Mouse (Mus musculus) heart, adult 2 months (tissue): Measurements from ENCODE around the gene Gm10282. TPM values are rescaled to one million over a fixed set of nuclear protein-coding genes. Genes with fewer than 3 reads are reported as not detected.

ENCODE experiments used
- DNase-seq, 2 experiments: peaks; one replicate each; pipeline ENCODE4 v3.0.0; 2021
- H3K27ac ChIP-seq: fragments of 200-600 bp; 2 replicates; pipeline ENCODE4 v1.8.1; 2022
- H3K27me3 ChIP-seq: fragments of 200-500 bp; 2 replicates; pipeline ENCODE4 v1.6.1; 2012; ENCODE audit warnings: mild to moderate bottlenecking, low read length, inconsistent platforms, mixed read lengths; ENCODE audit not compliant: control insufficient read depth, insufficient read depth
- H3K36me3 ChIP-seq: fragments of 200-500 bp; 2 replicates; pipeline ENCODE4 v1.6.1; 2012; ENCODE audit warnings: low read length, inconsistent platforms; ENCODE audit not compliant: control insufficient read depth, insufficient read depth
- H3K4me1 ChIP-seq: fragments of 200-500 bp; 2 replicates; pipeline ENCODE4 v1.6.1; 2011; ENCODE audit warnings: low read length; ENCODE audit not compliant: control insufficient read depth, insufficient read depth
- H3K4me3 ChIP-seq: fragments of 200-600 bp; 2 replicates; pipeline ENCODE4 v1.8.1; 2022
- H3K79me2 ChIP-seq: fragments of 200-500 bp; replicated peaks from 2 replicates; pipeline ENCODE4 v1.6.1; 2012; ENCODE audit warnings: mild to moderate bottlenecking, inconsistent platforms, low read length, moderate library complexity, mixed read lengths; ENCODE audit not compliant: control insufficient read depth, insufficient read depth
- H3K9ac ChIP-seq: fragments of 200-500 bp; 2 replicates; pipeline ENCODE4 v1.6.1; 2012; ENCODE audit warnings: low read depth, mild to moderate bottlenecking, control low read depth, inconsistent platforms, low read length, mixed read lengths
- CTCF ChIP-seq: fragments of 200-600 bp; IDR thresholded peaks from 2 replicates; pipeline ENCODE4 v1.8.1; 2022; ENCODE audit warnings: antibody characterized with exemption, mild to moderate bottlenecking, moderate library complexity
- EP300 ChIP-seq: fragments of 200-500 bp; IDR thresholded peaks from 2 replicates; pipeline ENCODE4 v1.6.1; 2011; ENCODE audit warnings: low read depth, low read length, control low read depth; ENCODE audit not compliant: insufficient read depth
- POLR2A ChIP-seq: fragments of 200-500 bp; IDR thresholded peaks from 2 replicates; pipeline ENCODE4 v1.6.1; 2011; ENCODE audit warnings: mild to moderate bottlenecking, low read depth, low read length, control low read depth; ENCODE audit not compliant: insufficient read depth
- WGBS: fragments of 180-500 bp; shearing (Covaris S2); methylation state at CpG from one replicate; pipeline ENCODE4 v1.1.7; 2018; 5-methylcytosine and 5-hydroxymethylcytosine counted together
- intact Hi-C: fragments of 180-260 bp; cut with DNase I; formaldehyde crosslinking; loops from one replicate; pipeline ENCODE4 v1.15.1; 2025
- polyA plus RNA-seq: library from polyadenylated mRNA; depleted of rRNA; stranded (reverse); fragments of >200 nt; gene quantifications from 2 replicates; pipeline ENCODE4 v1.2.3, GENCODE M21; 2012
- total RNA-seq, 2 experiments: library from RNA; stranded (reverse); gene quantifications; 2 replicates each; pipeline ENCODE4 v1.2.3; 2021

The Gm10282 gene
- total and polyA plus RNA-seq, 3 experiments: 2.9 to 8.5 (median 6.7) TPM

- 16% methylated on average over 6 of the region's 6 CpGs for WGBS
These were observed 3.2 kb upstream of the Gm10282 start for GRCm38 (mm10) chr8:72308276-72308675.

GRCm38 (mm10) chr8:72306913-72307312 lies 1.9 kb upstream of the Gm10282 start:
- H3K79me2 ChIP-seq: no peaks in the 10 kb centered on the region
- 88% methylated on average over 5 of the region's 5 CpGs for WGBS
- no peaks in the 10 kb centered on the region for H3K36me3 ChIP-seq
- DNase-seq: peak in 1 of 2 experiments; percentile 16
- H3K27me3 ChIP-seq: no peaks in the 10 kb centered on the region
- H3K27ac ChIP-seq: no peak overlapping the region
- intact Hi-C loops: no loop called here
- TF ChIP-seq CTCF (no peak), EP300 (no peak), POLR2A (no peak)
- no peak overlapping the region for H3K9ac ChIP-seq
- H3K4me1 ChIP-seq: peaks cover 11% of the 10 kb centered on the region
- H3K4me3 ChIP-seq: no peak overlapping the region

More at GRCm38 (mm10) chr8:72308276-72308675, 3.2 kb upstream of the Gm10282 start:
- peak; percentile 72 to 75 for DNase-seq
- TF ChIP-seq EP300 (peak; percentile 67; the same call in 1 of the 2 replicates), CTCF (no peak)
- Histone ChIP-seq H3K27me3 (no peaks in the 10 kb centered on the region), H3K4me1 (peaks cover 6% of the 10 kb centered on the region), H3K79me2 (no peaks in the 10 kb centered on the region), H3K27ac (peak overlapping the region; percentile 29), H3K36me3 (no peaks in the 10 kb centered on the region), H3K4me3 (no peak overlapping the region), H3K9ac (no peak overlapping the region)
- intact Hi-C loops: no loop called here

GRCm38 (mm10) chr8:72303633-72304032 lies 1.4 kb downstream of the Gm10282 start:
- no peaks in the 10 kb centered on the region for H3K79me2 ChIP-seq
- peaks cover 16% of the 10 kb centered on the region for H3K4me1 ChIP-seq
- H3K36me3 ChIP-seq: no peaks in the 10 kb centered on the region
- intact Hi-C loops: loop anchor here (2.0 kb wide), 2 partner anchors 15 to 35 kb away; partner anchors contain the start of gene Klf2
- H3K27me3 ChIP-seq: no peaks in the 10 kb centered on the region
- peak; percentile 85 for TF ChIP-seq POLR2A
- peak; percentile 96 for TF ChIP-seq EP300
- TF ChIP-seq CTCF: peak; percentile 25
- no peak overlapping the region; the same call in 1 of the 2 replicates for H3K4me3 ChIP-seq
- H3K9ac ChIP-seq: no peak overlapping the region
- 11% methylated on average over 8 of the region's 8 CpGs for WGBS
- peak overlapping the region; percentile 91 for H3K27ac ChIP-seq
- DNase-seq: peak; percentile 83 to 89

- intact Hi-C loops: loop anchor here (2.0 kb wide), 2 partner anchors 16 to 34 kb away; partner anchors contain the start of gene Klf2
- peak; percentile 51 to 61 for DNase-seq
- no peak overlapping the region for H3K4me3 ChIP-seq
- no peaks in the 10 kb centered on the region for H3K36me3 ChIP-seq
- H3K79me2 ChIP-seq: no peaks in the 10 kb centered on the region
- H3K4me1 ChIP-seq: peaks cover 15% of the 10 kb centered on the region
- peak overlapping the region; percentile 39 for H3K9ac ChIP-seq
- H3K27ac ChIP-seq: peak overlapping the region; percentile 91
- TF ChIP-seq POLR2A (no peak), CTCF (no peak), EP300 (no peak)
- H3K27me3 ChIP-seq: no peaks in the 10 kb centered on the region
- WGBS: 36% methylated on average over 8 of the region's 8 CpGs
These were observed 2.0 kb downstream of the Gm10282 start for GRCm38 (mm10) chr8:72302986-72303612.

- no peaks in the 10 kb centered on the region for H3K36me3 ChIP-seq
- H3K27me3 ChIP-seq: no peaks in the 10 kb centered on the region
- DNase-seq: no peak
- no peak overlapping the region for H3K4me3 ChIP-seq
- H3K27ac ChIP-seq: peak overlapping the region; percentile 77
- no peaks in the 10 kb centered on the region for H3K79me2 ChIP-seq
- H3K4me1 ChIP-seq: peaks cover 17% of the 10 kb centered on the region
- intact Hi-C loops: no loop called here
- TF ChIP-seq EP300 (no peak), CTCF (no peak), POLR2A (no peak)
- no peak overlapping the region for H3K9ac ChIP-seq
- WGBS: 90% methylated on average over 5 of the region's 5 CpGs
These were observed 3.6 kb downstream of the Gm10282 start for GRCm38 (mm10) chr8:72301497-72301896.

GRCm38 (mm10) chr8:72300654-72301400 lies 4.2 kb downstream of the Gm10282 start:
- Histone ChIP-seq H3K4me1 (peaks cover 22% of the 10 kb centered on the region), H3K27me3 (no peaks in the 10 kb centered on the region), H3K79me2 (no peaks in the 10 kb centered on the region), H3K4me3 (no peak overlapping the region), H3K27ac (peak overlapping the region; percentile 77), H3K9ac (peak overlapping the region; percentile 43; the same call in 1 of the 2 replicates), H3K36me3 (peaks cover 3% of the 10 kb centered on the region)
- WGBS: 74% methylated on average over 9 of the region's 9 CpGs
- intact Hi-C loops: no loop called here
- DNase-seq: peak in 1 of 2 experiments; percentile 37
- TF ChIP-seq EP300: peak; percentile 45; the same call in 1 of the 2 replicates
- peak; percentile 51 for TF ChIP-seq POLR2A
- TF ChIP-seq CTCF: peak; percentile 45
